In genomic region chr11:69964650-69965270, GRCm38 (mm10) we compare ENCODE assay signal across 10 mouse cellular contexts. TPM values are rescaled to one million over a fixed set of nuclear protein-coding genes. Genes with fewer than 3 reads are reported as not detected.
DNase-seq lines count a peak whose midpoint lies in the region; ATAC-seq lines count a peak whose summit lies in the region.
"Had no signal": no experiment of that assay in that cellular context is flagged by ENCODE, and none has a peak within 500 bp of the region (broad histone marks: within the 10 kb centered on the region; RNA-seq: fewer than 3 reads in every experiment).

Cldn7 (plus strand) TSS chr11:69964779.

- no peak; the same call in 1 of the 2 replicates for ATAC-seq in kidney, embryonic 16.5 days (ENCODE audit: low FRiP score, low TSS enrichment)
- ATAC-seq in embryonic facial prominence, embryonic 15.5 days (ENCODE audit: insufficient number of reproducible peaks, low FRiP score, low TSS enrichment, low read depth): peak; percentile 20; the same call in 1 of the 2 replicates
- ATAC-seq in intestine, embryonic 15.5 days: no peak
- ATAC-seq in midbrain, embryonic 14.5 days (ENCODE audit: low FRiP score, low TSS enrichment): no peak

- no peak for DNase-seq in kidney, postnatal 4 days
- no peak for DNase-seq in midbrain, embryonic 14.5 days
- no peak for DNase-seq in frontal cortex, postnatal 36 days (ENCODE audit: low spot score in 2 of 2)
- DNase-seq in right cerebral cortex, postnatal 25 days: no peak
- DNase-seq in gastrocnemius, postnatal 36 days: no peak
- DNase-seq: gastrocnemius, postnatal 10 days; right cerebral cortex, postnatal 14 days had no signal

- H3K27me3 ChIP-seq in kidney, embryonic 16.5 days (ENCODE audit: insufficient read depth, low read length): peaks cover 45% of the 10 kb centered on the region
- H3K27me3 ChIP-seq in embryonic facial prominence, embryonic 15.5 days: peaks cover 66% of the 10 kb centered on the region
- H3K27me3 ChIP-seq in intestine, embryonic 15.5 days (replicated peaks): peaks cover 28% of the 10 kb centered on the region
- H3K27me3 ChIP-seq in midbrain, embryonic 14.5 days (ENCODE audit: control insufficient read depth, insufficient read depth, low read length): peaks cover 55% of the 10 kb centered on the region

- H3K9ac ChIP-seq in kidney, embryonic 16.5 days (replicated peaks; ENCODE audit: low read length): peak within 1 kb of the TSS; percentile 70
- no peak within 1 kb of the TSS for H3K9ac ChIP-seq in embryonic facial prominence, embryonic 15.5 days
- H3K9ac ChIP-seq in intestine, embryonic 15.5 days: peak within 1 kb of the TSS; percentile 52
- no peak within 1 kb of the TSS for H3K9ac ChIP-seq in midbrain, embryonic 14.5 days (replicated peaks; ENCODE audit: low read length)

- H3K4me1 ChIP-seq in kidney, embryonic 16.5 days (ENCODE audit: insufficient read depth, low read length): peaks cover 10% of the 10 kb centered on the region; the same call in 1 of the 2 replicates
- peaks cover 22% of the 10 kb centered on the region for H3K4me1 ChIP-seq in embryonic facial prominence, embryonic 15.5 days
- H3K4me1 ChIP-seq in intestine, embryonic 15.5 days (replicated peaks): peaks cover 3% of the 10 kb centered on the region; the same call in 1 of the 2 replicates
- H3K4me1 ChIP-seq in midbrain, embryonic 14.5 days (ENCODE audit: control insufficient read depth, insufficient read depth, low read length): 0 out of 2 replicates have a peak, but pooled peaks cover 5% of the 10 kb centered on the region

- peak within 1 kb of the TSS; percentile 80 for H3K27ac ChIP-seq in kidney, embryonic 16.5 days (ENCODE audit: low read length)
- H3K27ac ChIP-seq in embryonic facial prominence, embryonic 15.5 days (replicated peaks): peak within 1 kb of the TSS; percentile 22; the same call in 1 of the 2 replicates
- H3K27ac ChIP-seq in intestine, embryonic 15.5 days: peak within 1 kb of the TSS; percentile 89
- H3K27ac ChIP-seq in midbrain, embryonic 14.5 days (replicated peaks; ENCODE audit: low read depth, low read length): no peak within 1 kb of the TSS

- peak within 1 kb of the TSS; percentile 54 for H3K4me3 ChIP-seq in kidney, embryonic 16.5 days (ENCODE audit: low read length)
- H3K4me3 ChIP-seq in embryonic facial prominence, embryonic 15.5 days (replicated peaks): peak within 1 kb of the TSS; percentile 43
- H3K4me3 ChIP-seq in intestine, embryonic 15.5 days (replicated peaks): peak within 1 kb of the TSS; percentile 47
- 0 out of 2 replicates have a peak within 1 kb of the TSS, but pooled peaks have one; percentile 7 for H3K4me3 ChIP-seq in midbrain, embryonic 14.5 days (replicated peaks; ENCODE audit: low read depth, low read length)

- H3K36me3 ChIP-seq in kidney, embryonic 16.5 days (ENCODE audit: insufficient read depth, low read length): peaks cover 15% of the 10 kb centered on the region
- H3K36me3 ChIP-seq in embryonic facial prominence, embryonic 15.5 days: peaks cover 23% of the 10 kb centered on the region
- no peaks in the 10 kb centered on the region for H3K36me3 ChIP-seq in intestine, embryonic 15.5 days
- H3K36me3 ChIP-seq in midbrain, embryonic 14.5 days (ENCODE audit: control insufficient read depth, insufficient read depth, low read length): peaks cover 13% of the 10 kb centered on the region

- intact Hi-C loops in gastrocnemius, postnatal 36 days (cut with DNase I): no loop called here

- H3K4me2 ChIP-seq in kidney, embryonic 16.5 days (replicated peaks; ENCODE audit: low read depth, low read length): peak within 1 kb of the TSS; percentile 61
- H3K4me2 ChIP-seq in embryonic facial prominence, embryonic 15.5 days (replicated peaks): peak within 1 kb of the TSS; percentile 76
- H3K4me2 ChIP-seq in intestine, embryonic 15.5 days (replicated peaks): peak within 1 kb of the TSS; percentile 55
- H3K4me2 ChIP-seq in midbrain, embryonic 14.5 days (ENCODE audit: low read length): 0 out of 2 replicates have a peak within 1 kb of the TSS, but pooled peaks have one; percentile 17

- H3K9me3 ChIP-seq in kidney, embryonic 16.5 days (ENCODE audit: low read length): no peaks in the 10 kb centered on the region
- no peaks in the 10 kb centered on the region for H3K9me3 ChIP-seq in embryonic facial prominence, embryonic 15.5 days (replicated peaks)
- H3K9me3 ChIP-seq in intestine, embryonic 15.5 days: no peaks in the 10 kb centered on the region
- H3K9me3 ChIP-seq in midbrain, embryonic 14.5 days (ENCODE audit: control insufficient read depth, low read length): no peaks in the 10 kb centered on the region

- WGBS in kidney, embryonic 16.5 days: 6% methylated on average over 24 of the region's 24 CpGs
- WGBS in embryonic facial prominence, embryonic 15.5 days: 9% methylated on average over 24 of the region's 24 CpGs
- WGBS in intestine, embryonic 15.5 days: 8% methylated on average over 24 of the region's 24 CpGs
- WGBS in midbrain, embryonic 14.5 days: 11% methylated on average over 24 of the region's 24 CpGs

RNA-seq across cellular contexts. Expression of gene Cldn7, which starts in this region (rescaled TPM):
- 225 and 227 TPM in 2 replicates for polyA plus RNA-seq in kidney, embryonic 16.5 days (2015; fragmentation: Nextera tagmentation; extraction: Ambion mirVana)
- polyA plus RNA-seq in embryonic facial prominence, embryonic 15.5 days (2015; fragmentation: Nextera tagmentation; extraction: Ambion mirVana): 37.5 and 57.4 TPM in 2 replicates
- 977 and 1,030 TPM in 2 replicates for polyA plus RNA-seq in intestine, embryonic 15.5 days (2015; fragmentation: Nextera tagmentation; extraction: Ambion mirVana)
- polyA plus RNA-seq in midbrain, embryonic 14.5 days (2014; fragmentation: Nextera tagmentation; extraction: Ambion mirVana): 0.20 TPM in 1 of 2 replicates, not detected in the other
- not detected for total RNA-seq in gastrocnemius, postnatal 36 days (2021)

Comparison
In these comparisons a context has a peak if more than half of its experiments do, and no peak if none do; other contexts are left out.
1. RNA of gene Cldn7 (polyA plus RNA-seq): 977 to 1,030 TPM in intestine, embryonic 15.5 days, 225 to 227 TPM in kidney, embryonic 16.5 days and 37.5 to 57.4 TPM in embryonic facial prominence, embryonic 15.5 days; 0.20 TPM in midbrain, embryonic 14.5 days; every median in the first group is over 10 times any median in the second.
2. H3K4me2 ChIP-seq: peak in every context shown above with its lines; median percentile 76 in embryonic facial prominence, embryonic 15.5 days; 61 in kidney, embryonic 16.5 days; 55 in intestine, embryonic 15.5 days; 17 in midbrain, embryonic 14.5 days.
3. H3K9ac ChIP-seq: peak in kidney, embryonic 16.5 days (single experiment) and intestine, embryonic 15.5 days (single experiment); none in embryonic facial prominence, embryonic 15.5 days (single experiment) and midbrain, embryonic 14.5 days (single experiment).
4. Peak in every context shown above with its lines, with median percentiles within 50 percentile points of each other: H3K4me3 ChIP-seq.